Comparison of ENCODE assay signal across 24 mouse cellular contexts in the genomic region with DNA sequence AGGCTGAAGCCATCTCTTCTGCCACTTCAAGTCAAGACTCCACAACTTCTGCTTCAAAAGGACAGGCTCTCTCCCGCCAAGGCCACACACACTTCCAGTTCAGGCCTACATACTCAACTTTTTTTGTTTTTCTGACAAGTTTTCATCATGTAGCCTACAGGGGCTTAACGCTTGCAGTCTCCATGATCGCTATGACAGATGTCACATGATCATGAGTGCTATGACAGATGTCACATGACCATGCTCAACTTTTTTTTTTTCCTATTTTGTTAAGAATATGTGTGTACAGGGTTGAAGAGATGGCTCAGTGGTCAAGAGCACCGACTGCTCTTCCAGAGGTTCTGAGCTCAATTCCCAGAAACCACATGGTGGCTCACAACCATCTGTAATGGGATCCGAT. TPM values are rescaled to one million over a fixed set of nuclear protein-coding genes. Genes with fewer than 3 reads are reported as not detected.
DNase-seq lines count a peak whose midpoint lies in the region; ATAC-seq lines count a peak whose summit lies in the region.
"Had no signal": no experiment of that assay in that cellular context is flagged by ENCODE, and none has a peak within 500 bp of the region (broad histone marks: within the 10 kb centered on the region; RNA-seq: fewer than 3 reads in every experiment).

No protein-coding gene starts in this region.

- intact Hi-C loops in heart, postnatal 10 days (cut with DNase I) = no loop called here

- H3K9ac ChIP-seq in kidney, embryonic 15.5 days = no peak overlapping the region
- H3K9ac ChIP-seq: embryonic facial prominence, embryonic 13.5 days; embryonic facial prominence, embryonic 15.5 days; forebrain, embryonic 13.5 days; forebrain, embryonic 15.5 days; forebrain, postnatal 0 days had no signal

- 0 out of 2 replicates have a peak, but pooled peaks have one; percentile 12 for ATAC-seq in erythroid progenitor cell, adult 5-6 weeks (replicated peaks; ENCODE audit: low FRiP score, poor library complexity, severe bottlenecking)
- no peak for ATAC-seq in kidney, embryonic 15.5 days (replicated peaks; ENCODE audit: low FRiP score)
- ATAC-seq: activated CD4-positive, CD25-positive, alpha-beta regulatory T cell, adult 4 months; CD4-positive, CD25-positive, alpha-beta regulatory T cell, adult 4 months; forebrain, embryonic 13.5 days; forebrain, embryonic 15.5 days; forebrain, postnatal 0 days; Patski had no signal

- H3K4me2 ChIP-seq in kidney, embryonic 15.5 days = no peak overlapping the region
- H3K4me2 ChIP-seq: embryonic facial prominence, embryonic 13.5 days; embryonic facial prominence, embryonic 15.5 days; forebrain, embryonic 13.5 days; forebrain, embryonic 15.5 days had no signal

- DNase-seq in heart, adult 11 months = peak; percentile 46
- DNase-seq in heart, postnatal 10 days = no peak
- no peak for DNase-seq in thymus, postnatal 36 days
- DNase-seq: adrenal gland, adult 8-10 months; adrenal gland, postnatal 14 days; adrenal gland, postnatal 36 days; B cell, adult 2 months; cerebellum, adult 18-20 months; cerebellum, adult 8-10 months; cerebellum, adult 9-11 months; cerebellum, postnatal 14 days; cerebellum, postnatal 36 days; embryo, embryonic 11 days; forebrain, postnatal 0 days had no signal

- 96% methylated on average over 5 of the region's 5 CpGs for WGBS in kidney, embryonic 15.5 days

- H3K27me3 ChIP-seq in kidney, embryonic 15.5 days = no peaks in the 10 kb centered on the region
- H3K27me3 ChIP-seq: embryonic facial prominence, embryonic 13.5 days; embryonic facial prominence, embryonic 15.5 days; forebrain, embryonic 13.5 days; forebrain, embryonic 15.5 days; Patski had no signal

- H3K9me3 ChIP-seq in kidney, embryonic 15.5 days (replicated peaks) = no peaks in the 10 kb centered on the region
- H3K9me3 ChIP-seq: embryonic facial prominence, embryonic 13.5 days; embryonic facial prominence, embryonic 15.5 days; forebrain, embryonic 13.5 days; forebrain, embryonic 15.5 days had no signal

- H3K4me3 ChIP-seq in kidney, embryonic 15.5 days (replicated peaks) = no peak overlapping the region
- H3K4me3 ChIP-seq: embryonic facial prominence, embryonic 13.5 days; embryonic facial prominence, embryonic 15.5 days; erythroblast, embryonic 14.5 days; forebrain, embryonic 13.5 days; forebrain, embryonic 15.5 days had no signal

- H3K27ac ChIP-seq in kidney, embryonic 15.5 days = no peak overlapping the region
- H3K27ac ChIP-seq: embryonic facial prominence, embryonic 13.5 days; embryonic facial prominence, embryonic 15.5 days; forebrain, embryonic 13.5 days; forebrain, embryonic 15.5 days had no signal

- H3K4me1 ChIP-seq in kidney, embryonic 15.5 days = no peaks in the 10 kb centered on the region
- H3K4me1 ChIP-seq: embryonic facial prominence, embryonic 13.5 days; embryonic facial prominence, embryonic 15.5 days; forebrain, embryonic 13.5 days; forebrain, embryonic 15.5 days had no signal

- peaks cover 70% of the 10 kb centered on the region for H3K36me3 ChIP-seq in kidney, embryonic 15.5 days

RNA-seq across cellular contexts. Expression of a gene that starts 14.9 kb away (rescaled TPM):
- total RNA-seq in heart, postnatal 10 days (2021) = 1 to 10 TPM; 1.7 to 1.8 TPM
- 6.7 and 11.2 TPM in 2 replicates for total RNA-seq in erythroid progenitor cell, adult 5-6 weeks (2015; ENCODE audit: low replicate concordance)
- total RNA-seq in erythroid progenitor cell, adult 5-6 weeks (2017; ENCODE audit: low replicate concordance) = 12.1 and 13.5 TPM in 2 replicates
- 8.0 and 8.4 TPM in 2 replicates for polyA plus RNA-seq in kidney, embryonic 15.5 days (2015; fragmentation: Nextera tagmentation; extraction: Ambion mirVana)

RNA-seq across cellular contexts. Expression of a gene that starts 30.5 kb away (rescaled TPM):
- 1 to 10 TPM; 4.0 to 4.4 TPM for total RNA-seq in heart, postnatal 10 days (2021)
- total RNA-seq in erythroid progenitor cell, adult 5-6 weeks (2015; ENCODE audit: low replicate concordance) = 4.7 and 5.4 TPM in 2 replicates
- 0.98 and 3.3 TPM in 2 replicates for total RNA-seq in erythroid progenitor cell, adult 5-6 weeks (2017; ENCODE audit: low replicate concordance)
- polyA plus RNA-seq in kidney, embryonic 15.5 days (2015; fragmentation: Nextera tagmentation; extraction: Ambion mirVana) = 54.0 and 66.0 TPM in 2 replicates
